Mouse (Mus musculus) hindbrain, embryonic 12.5 days (tissue): Measurements from ENCODE around the gene Arid4a. TPM values are rescaled to one million over a fixed set of nuclear protein-coding genes. Genes with fewer than 3 reads are reported as not detected.

ENCODE experiments used
- ATAC-seq: fragments of 200-750 bp; cut with Nextera tagmentation; 2 replicates; pipeline ENCODE4 v1.8.0; 2017; ENCODE audit warnings: moderate TSS enrichment; ENCODE audit not compliant: low FRiP score
- H3K27ac ChIP-seq: fragments of 300-500 bp; sonication (generic); 2 replicates; pipeline ENCODE4 v1.5.1; 2016; ENCODE audit warnings: mild to moderate bottlenecking
- H3K27me3 ChIP-seq: fragments of 300-500 bp; sonication (generic); 2 replicates; pipeline ENCODE4 v1.6.1; 2016; ENCODE audit warnings: mild to moderate bottlenecking
- H3K36me3 ChIP-seq: fragments of 300-500 bp; sonication (generic); 2 replicates; pipeline ENCODE4 v1.6.1; 2016; ENCODE audit warnings: mild to moderate bottlenecking
- H3K4me1 ChIP-seq: fragments of 300-500 bp; sonication (generic); 2 replicates; pipeline ENCODE4 v1.6.1; 2016
- H3K4me2 ChIP-seq: fragments of 300-500 bp; sonication (generic); replicated peaks from 2 replicates; pipeline ENCODE4 v1.6.1; 2016; ENCODE audit warnings: mild to moderate bottlenecking
- H3K4me3 ChIP-seq: fragments of 300-500 bp; sonication (generic); 2 replicates; pipeline ENCODE4 v1.5.1; 2016; ENCODE audit warnings: mild to moderate bottlenecking
- H3K9ac ChIP-seq: fragments of 300-500 bp; sonication (generic); 2 replicates; pipeline ENCODE4 v1.6.1; 2016; ENCODE audit warnings: mild to moderate bottlenecking, moderate library complexity
- H3K9me3 ChIP-seq: fragments of 300-500 bp; sonication (generic); replicated peaks from 2 replicates; pipeline ENCODE4 v1.6.1; 2016; ENCODE audit warnings: mild to moderate bottlenecking
- WGBS: fragments of 180-500 bp; shearing (Covaris S2); methylation state at CpG from one replicate; pipeline ENCODE4 v1.1.7; 2016; 5-methylcytosine and 5-hydroxymethylcytosine counted together
- polyA plus RNA-seq: library from polyadenylated mRNA; unstranded; fragments of >200 nt; fragmentation: Nextera tagmentation; extraction: Ambion mirVana; gene quantifications from 2 replicates; pipeline ENCODE4 v1.2.1, GENCODE M21; 2016

The Arid4a gene
- polyA plus RNA-seq, 1 experiment from 2014 or later = 35.1 TPM

- Histone ChIP-seq H3K27ac (no peak overlapping the region), H3K36me3 (peaks cover 75% of the 10 kb centered on the region), H3K27me3 (no peaks in the 10 kb centered on the region), H3K4me1 (no peaks in the 10 kb centered on the region), H3K4me2 (no peak overlapping the region), H3K9ac (no peak overlapping the region), H3K4me3 (no peak overlapping the region), H3K9me3 (no peaks in the 10 kb centered on the region)
- 96% methylated on average over 7 of the region's 7 CpGs for WGBS
- ATAC-seq = no peak
These were observed 30.8 kb upstream of the Arid4a start for GRCm38 (mm10) chr12:70984855-70985550.

- no peak overlapping the region for H3K4me3 ChIP-seq
- no peak overlapping the region for H3K27ac ChIP-seq
- no peak for ATAC-seq
- no peaks in the 10 kb centered on the region for H3K27me3 ChIP-seq
- H3K4me2 ChIP-seq = no peak overlapping the region
- H3K4me1 ChIP-seq = no peaks in the 10 kb centered on the region
- H3K36me3 ChIP-seq = peaks cover 40% of the 10 kb centered on the region
- H3K9ac ChIP-seq = no peak overlapping the region
- no peaks in the 10 kb centered on the region for H3K9me3 ChIP-seq
- WGBS = 88% methylated on average over 5 of the region's 5 CpGs
These were observed 18.6 kb upstream of the Arid4a start for GRCm38 (mm10) chr12:70997225-70997624.

GRCm38 (mm10) chr12:70999423-70999903, 16.3 kb upstream of the Arid4a start:
- Histone ChIP-seq H3K9me3 (no peaks in the 10 kb centered on the region), H3K27ac (no peak overlapping the region), H3K4me2 (no peak overlapping the region), H3K27me3 (no peaks in the 10 kb centered on the region), H3K4me1 (no peaks in the 10 kb centered on the region), H3K36me3 (peaks cover 30% of the 10 kb centered on the region), H3K4me3 (no peak overlapping the region), H3K9ac (no peak overlapping the region)
- no peak for ATAC-seq
- WGBS = 73% methylated on average over 5 of the region's 5 CpGs

- 89% methylated on average over 1 of the region's 1 CpGs for WGBS
- peaks cover 34% of the 10 kb centered on the region for H3K36me3 ChIP-seq
- no peak overlapping the region for H3K4me3 ChIP-seq
- no peak overlapping the region for H3K27ac ChIP-seq
- no peaks in the 10 kb centered on the region for H3K27me3 ChIP-seq
- ATAC-seq = no peak
- no peak overlapping the region for H3K9ac ChIP-seq
- no peak overlapping the region for H3K4me2 ChIP-seq
- H3K4me1 ChIP-seq = no peaks in the 10 kb centered on the region
- H3K9me3 ChIP-seq = no peaks in the 10 kb centered on the region
These were observed 15.4 kb upstream of the Arid4a start for GRCm38 (mm10) chr12:71000344-71000743.

GRCm38 (mm10) chr12:71001456-71001855, 14.3 kb upstream of the Arid4a start:
- Histone ChIP-seq H3K9ac (no peak overlapping the region), H3K27ac (no peak overlapping the region), H3K9me3 (no peaks in the 10 kb centered on the region), H3K27me3 (no peaks in the 10 kb centered on the region), H3K4me2 (no peak overlapping the region), H3K36me3 (peaks cover 33% of the 10 kb centered on the region), H3K4me3 (no peak overlapping the region), H3K4me1 (no peaks in the 10 kb centered on the region)
- WGBS = 78% methylated on average over 6 of the region's 6 CpGs
- ATAC-seq = no peak

- no peaks in the 10 kb centered on the region for H3K4me1 ChIP-seq
- 94% methylated on average over 5 of the region's 6 CpGs for WGBS
- H3K9me3 ChIP-seq = no peaks in the 10 kb centered on the region
- no peak overlapping the region for H3K4me3 ChIP-seq
- no peak overlapping the region for H3K27ac ChIP-seq
- H3K9ac ChIP-seq = no peak overlapping the region
- H3K27me3 ChIP-seq = no peaks in the 10 kb centered on the region
- H3K4me2 ChIP-seq = no peak overlapping the region
- H3K36me3 ChIP-seq = peaks cover 41% of the 10 kb centered on the region
- ATAC-seq = no peak
These were observed 11.9 kb upstream of the Arid4a start for GRCm38 (mm10) chr12:71003760-71004426.

- Histone ChIP-seq H3K27ac (no peak overlapping the region), H3K4me1 (no peaks in the 10 kb centered on the region), H3K9me3 (no peaks in the 10 kb centered on the region), H3K27me3 (no peaks in the 10 kb centered on the region), H3K4me2 (no peak overlapping the region), H3K4me3 (no peak overlapping the region), H3K9ac (no peak overlapping the region), H3K36me3 (peaks cover 52% of the 10 kb centered on the region)
- no peak for ATAC-seq
- 96% methylated on average over 6 of the region's 6 CpGs for WGBS
These were observed 9.6 kb upstream of the Arid4a start for GRCm38 (mm10) chr12:71006141-71006540.

- Histone ChIP-seq H3K4me2 (no peak overlapping the region), H3K27ac (no peak overlapping the region), H3K9me3 (no peaks in the 10 kb centered on the region), H3K36me3 (peaks cover 53% of the 10 kb centered on the region), H3K27me3 (no peaks in the 10 kb centered on the region), H3K9ac (no peak overlapping the region), H3K4me3 (no peak overlapping the region), H3K4me1 (peaks cover under 1% of the 10 kb centered on the region; the same call in 1 of the 2 replicates)
- WGBS = 88% methylated on average over 7 of the region's 7 CpGs
- ATAC-seq = no peak
These were observed 8.9 kb upstream of the Arid4a start for GRCm38 (mm10) chr12:71006901-71007300.

GRCm38 (mm10) chr12:71009769-71010168, 6.0 kb upstream of the Arid4a start:
- Histone ChIP-seq H3K27ac (no peak overlapping the region), H3K4me1 (peaks cover 17% of the 10 kb centered on the region), H3K4me2 (no peak overlapping the region), H3K27me3 (no peaks in the 10 kb centered on the region), H3K4me3 (no peak overlapping the region), H3K9me3 (no peaks in the 10 kb centered on the region), H3K36me3 (peaks cover 46% of the 10 kb centered on the region), H3K9ac (no peak overlapping the region)
- ATAC-seq = no peak
- 65% methylated on average over 4 of the region's 4 CpGs for WGBS

GRCm38 (mm10) chr12:71014845-71015362, 886 bp upstream of the Arid4a start:
- H3K4me2 ChIP-seq = peak overlapping the region; percentile 79
- WGBS = 2% methylated on average over 32 of the region's 32 CpGs

GRCm38 (mm10) chr12:71016211-71016502, 367 bp downstream of the Arid4a start:
- Histone ChIP-seq H3K9me3 (no peaks in the 10 kb centered on the region), H3K4me1 (peaks cover 21% of the 10 kb centered on the region), H3K27ac (peak overlapping the region; percentile 94), H3K4me3 (peak overlapping the region; percentile 94), H3K9ac (peak overlapping the region; percentile 93), H3K36me3 (peaks cover 23% of the 10 kb centered on the region; the same call in 1 of the 2 replicates), H3K27me3 (no peaks in the 10 kb centered on the region), H3K4me2 (peak overlapping the region; percentile 60)
- ATAC-seq = peak; percentile 53; the same call in 1 of the 2 replicates
- WGBS = under 1% methylated on average over 17 of the region's 33 CpGs

More at GRCm38 (mm10) chr12:71014845-71015362, 886 bp upstream of the Arid4a start:
- no peaks in the 10 kb centered on the region for H3K9me3 ChIP-seq
- peak overlapping the region; percentile 98 for H3K27ac ChIP-seq
- peaks cover 17% of the 10 kb centered on the region for H3K36me3 ChIP-seq
- peak overlapping the region; percentile 88 for H3K4me3 ChIP-seq
- H3K9ac ChIP-seq = peak overlapping the region; percentile 82
- no peaks in the 10 kb centered on the region for H3K27me3 ChIP-seq
- ATAC-seq = no peak
- H3K4me1 ChIP-seq = peaks cover 21% of the 10 kb centered on the region

- H3K4me1 ChIP-seq = peaks cover 21% of the 10 kb centered on the region
- H3K9me3 ChIP-seq = no peaks in the 10 kb centered on the region
- WGBS = 0% methylated on average over 54 of the region's 82 CpGs
- H3K9ac ChIP-seq = peak overlapping the region; percentile 93
- no peaks in the 10 kb centered on the region for H3K27me3 ChIP-seq
- H3K4me3 ChIP-seq = peak overlapping the region; percentile 94
- peaks cover 26% of the 10 kb centered on the region; the same call in 1 of the 2 replicates for H3K36me3 ChIP-seq
- H3K27ac ChIP-seq = peak overlapping the region; percentile 94
- H3K4me2 ChIP-seq = peak overlapping the region; percentile 60
- peak; percentile 6; the same call in 1 of the 2 replicates for ATAC-seq
These were observed 882 bp downstream of the Arid4a start for GRCm38 (mm10) chr12:71016503-71017241.
